Mouse (Mus musculus) stomach, embryonic 16.5 days (tissue): ENCODE measurements around the gene Nckap5l. TPM values are rescaled to one million over a fixed set of nuclear protein-coding genes. Genes with fewer than 3 reads are reported as not detected.

Source experiments
- ATAC-seq: fragments of 200-750 bp; cut with Nextera tagmentation; 2 replicates; pipeline ENCODE4 v1.8.0; 2017; ENCODE audit warnings: moderate number of reproducible peaks, moderate TSS enrichment; ENCODE audit not compliant: insufficient read depth, low FRiP score
- H3K27ac ChIP-seq: fragments of 300-500 bp; sonication (generic); 2 replicates; pipeline ENCODE4 v1.5.1; 2014; ENCODE audit warnings: low read length
- H3K27me3 ChIP-seq: fragments of 300-500 bp; sonication (generic); 2 replicates; pipeline ENCODE4 v1.6.1; 2014; ENCODE audit warnings: low read length, control low read depth, mixed read lengths; ENCODE audit not compliant: control insufficient read depth, insufficient read depth
- H3K36me3 ChIP-seq: fragments of 300-500 bp; sonication (generic); 2 replicates; pipeline ENCODE4 v1.6.1; 2014; ENCODE audit warnings: low read length; ENCODE audit not compliant: control insufficient read depth, insufficient read depth
- H3K4me1 ChIP-seq: fragments of 300-500 bp; sonication (generic); 2 replicates; pipeline ENCODE4 v1.6.1; 2014; ENCODE audit warnings: low read length, control low read depth, mixed read lengths; ENCODE audit not compliant: control insufficient read depth, insufficient read depth
- H3K4me2 ChIP-seq: fragments of 300-500 bp; sonication (generic); 2 replicates; pipeline ENCODE4 v1.6.1; 2014; ENCODE audit warnings: low read depth, low read length, mixed read lengths
- H3K4me3 ChIP-seq: fragments of 300-500 bp; sonication (generic); replicated peaks from 2 replicates; pipeline ENCODE4 v1.5.1; 2014; ENCODE audit warnings: mild to moderate bottlenecking, low read length
- H3K9ac ChIP-seq: fragments of 300-500 bp; sonication (generic); 2 replicates; pipeline ENCODE4 v1.6.1; 2014; ENCODE audit warnings: low read length
- H3K9me3 ChIP-seq: fragments of 300-500 bp; sonication (generic); replicated peaks from 2 replicates; pipeline ENCODE4 v1.6.1; 2016; ENCODE audit warnings: low read length, control low read depth; ENCODE audit not compliant: control insufficient read depth
- WGBS: fragments of 180-500 bp; shearing (Covaris S2); extraction: QIAGEN DNeasy Blood & Tissue Kit; methylation state at CpG from one replicate; pipeline ENCODE4 v1.1.7; 2014; 5-methylcytosine and 5-hydroxymethylcytosine counted together
- polyA plus RNA-seq: library from polyadenylated mRNA; unstranded; fragments of >200 nt; fragmentation: Nextera tagmentation; extraction: Ambion mirVana; gene quantifications from 2 replicates; pipeline ENCODE4 v1.2.1, GENCODE M21; 2015

The Nckap5l gene
- 3.7 and 4.6 TPM in 2 replicates for polyA plus RNA-seq

DNA sequence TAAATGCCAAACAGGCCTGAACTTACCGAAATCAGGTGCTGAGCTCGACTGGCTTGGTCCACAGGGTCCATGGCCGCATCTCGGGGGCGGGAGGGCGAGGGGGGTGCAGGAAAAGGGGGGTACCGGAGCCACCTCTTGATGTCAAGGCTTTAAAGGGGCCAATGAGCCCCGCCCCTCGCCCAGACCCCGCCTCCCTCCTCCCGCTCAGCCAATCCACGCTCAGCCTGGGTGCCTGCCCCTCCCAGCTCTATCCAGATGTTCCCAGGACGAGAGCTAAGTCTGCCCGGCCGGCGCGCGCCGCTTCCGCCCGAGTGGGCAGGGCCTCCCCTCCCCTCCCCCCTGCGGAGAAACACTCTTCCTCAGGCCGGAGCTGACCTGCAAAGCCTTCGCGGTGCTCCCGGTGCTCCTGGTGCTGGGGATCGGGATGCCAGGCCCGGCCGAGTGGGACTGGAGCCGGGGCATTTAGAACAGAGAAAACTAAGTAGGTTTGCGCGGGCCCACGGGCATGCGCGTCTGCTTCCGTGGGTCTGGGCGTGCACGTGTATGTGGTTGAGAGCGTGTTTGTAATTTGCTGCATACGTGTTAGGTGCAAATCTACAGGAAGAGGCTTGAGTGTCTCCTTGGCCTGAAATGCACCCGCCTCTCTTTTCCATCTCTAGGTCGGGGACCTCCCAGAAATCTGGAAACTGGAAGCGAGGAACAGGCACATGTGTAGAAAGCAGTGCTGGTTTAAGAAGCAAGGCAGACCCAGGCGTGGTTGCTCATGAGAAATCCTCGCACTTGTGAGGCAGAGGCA, at the start of gene Nckap5l:
Gene Nckap5l (minus strand): TSS at position 143 of the 796 bp plus-strand sequence.
- no peaks in the 10 kb centered on the region for H3K27me3 ChIP-seq
- peak within 1 kb of the TSS; percentile 90 for H3K4me2 ChIP-seq
- no peaks in the 10 kb centered on the region for H3K36me3 ChIP-seq
- H3K4me3 ChIP-seq = peak within 1 kb of the TSS; percentile 81
- peak; percentile 97 for ATAC-seq
- H3K27ac ChIP-seq = peak within 1 kb of the TSS; percentile 92
- WGBS = under 1% methylated on average over 45 of the region's 45 CpGs
- peaks cover 23% of the 10 kb centered on the region for H3K4me1 ChIP-seq
- no peaks in the 10 kb centered on the region for H3K9me3 ChIP-seq
- H3K9ac ChIP-seq = peak within 1 kb of the TSS; percentile 82

DNA sequence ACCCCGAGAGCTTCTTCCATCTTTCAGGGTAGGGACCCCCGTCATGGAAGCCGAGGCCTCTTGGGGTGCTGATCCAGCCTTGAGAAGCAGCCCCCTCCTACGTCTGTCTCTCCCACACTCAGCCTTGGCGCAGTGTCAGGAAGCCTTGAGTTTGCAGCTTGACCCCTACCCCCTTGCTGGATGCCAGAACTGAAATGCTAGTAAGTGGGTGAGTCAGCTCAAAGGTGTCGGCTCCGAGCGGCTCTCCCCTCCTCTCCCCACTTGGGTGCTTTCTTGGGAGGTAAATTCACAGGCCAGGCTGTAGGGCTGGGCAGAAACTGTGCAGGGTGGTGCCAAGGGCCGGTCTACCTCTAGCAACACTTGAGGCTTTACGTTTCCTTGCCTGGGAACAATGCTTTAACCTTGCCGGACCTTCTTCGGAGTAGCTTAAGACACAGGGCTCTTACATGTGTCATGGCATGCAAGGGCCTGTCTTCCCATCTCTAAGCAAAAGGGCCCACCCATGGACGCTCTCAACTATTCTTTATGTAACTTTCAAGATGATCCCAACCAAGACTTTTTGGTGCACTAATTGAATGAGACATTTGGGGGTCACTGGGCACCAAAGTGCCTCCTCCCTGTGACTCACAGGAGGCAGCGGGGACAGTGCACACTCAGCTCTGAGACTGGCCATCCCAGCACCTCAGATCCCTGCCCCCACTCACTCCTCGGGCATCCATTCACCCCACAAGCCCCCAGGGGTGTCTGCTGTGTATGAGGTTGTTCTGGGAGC, 48.0 kb upstream of the Nckap5l start:
- H3K4me3 ChIP-seq = no peak overlapping the region
- H3K9ac ChIP-seq = no peak overlapping the region
- peaks cover 30% of the 10 kb centered on the region for H3K4me1 ChIP-seq
- H3K9me3 ChIP-seq = no peaks in the 10 kb centered on the region
- no peak overlapping the region for H3K4me2 ChIP-seq
- no peak for ATAC-seq
- H3K27me3 ChIP-seq = no peaks in the 10 kb centered on the region
- no peaks in the 10 kb centered on the region for H3K36me3 ChIP-seq
- no peak overlapping the region for H3K27ac ChIP-seq
- 62% methylated on average over 15 of the region's 15 CpGs for WGBS

DNA sequence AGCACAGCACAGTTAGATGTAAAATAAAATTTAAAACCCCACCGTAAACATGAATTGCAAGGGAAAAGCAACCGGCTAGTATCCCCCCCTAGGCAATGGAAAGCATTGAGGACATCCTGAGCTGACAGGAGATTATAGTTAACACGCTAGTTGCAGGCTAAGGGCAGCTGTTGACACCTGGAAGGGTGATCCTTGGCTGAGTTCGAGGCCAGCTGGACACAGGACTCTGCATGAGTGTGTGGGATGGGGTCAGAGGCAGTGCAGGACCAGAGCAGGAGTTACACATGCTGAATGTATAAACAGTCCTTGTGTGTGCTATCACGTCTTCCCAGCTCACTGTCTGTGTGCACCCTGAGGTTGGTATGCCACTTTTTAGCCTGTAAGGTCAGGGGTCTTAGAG, 45.7 kb upstream of the Nckap5l start:
- 60% methylated on average over 5 of the region's 5 CpGs for WGBS
- Histone ChIP-seq H3K9me3 (no peaks in the 10 kb centered on the region), H3K4me3 (no peak overlapping the region), H3K36me3 (no peaks in the 10 kb centered on the region), H3K27ac (no peak overlapping the region), H3K27me3 (no peaks in the 10 kb centered on the region), H3K4me1 (peaks cover 30% of the 10 kb centered on the region), H3K9ac (no peak overlapping the region), H3K4me2 (no peak overlapping the region)
- ATAC-seq = no peak

DNA sequence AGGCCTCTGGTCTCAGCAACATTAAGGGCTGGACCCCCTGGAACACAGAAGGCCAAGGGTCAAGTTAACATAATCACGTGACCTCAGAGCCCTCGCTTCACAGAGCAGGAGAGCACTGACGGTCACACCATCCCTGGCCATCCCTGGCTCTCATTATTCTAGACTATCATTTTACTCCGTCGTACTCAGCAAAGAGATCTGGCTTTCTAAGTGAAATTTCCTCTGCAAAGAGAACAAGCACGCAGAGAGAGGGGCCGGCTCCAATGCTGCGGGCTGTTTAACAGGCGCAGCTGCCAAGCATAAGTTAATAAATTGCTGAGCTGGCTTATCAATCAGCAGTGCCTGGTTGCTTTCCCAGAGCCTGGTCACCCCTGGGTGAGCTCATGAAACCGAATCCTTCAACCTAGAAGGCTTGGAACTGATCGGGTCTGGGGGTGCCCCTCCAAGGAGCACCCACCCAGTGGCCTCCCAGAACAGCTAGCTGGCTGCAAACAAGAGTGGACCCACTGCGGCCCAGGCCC, 44.8 kb upstream of the Nckap5l start:
- 26% methylated on average over 12 of the region's 12 CpGs for WGBS
- peak overlapping the region; percentile 58; the same call in 1 of the 2 replicates for H3K27ac ChIP-seq
- H3K27me3 ChIP-seq = no peaks in the 10 kb centered on the region
- H3K36me3 ChIP-seq = no peaks in the 10 kb centered on the region
- H3K4me1 ChIP-seq = peaks cover 36% of the 10 kb centered on the region
- H3K9me3 ChIP-seq = no peaks in the 10 kb centered on the region
- no peak overlapping the region for H3K4me2 ChIP-seq
- ATAC-seq = peak; percentile 22; the same call in 1 of the 2 replicates
- H3K9ac ChIP-seq = 0 out of 2 replicates have a peak overlapping the region, but pooled peaks have one; percentile 11
- H3K4me3 ChIP-seq = no peak overlapping the region

DNA sequence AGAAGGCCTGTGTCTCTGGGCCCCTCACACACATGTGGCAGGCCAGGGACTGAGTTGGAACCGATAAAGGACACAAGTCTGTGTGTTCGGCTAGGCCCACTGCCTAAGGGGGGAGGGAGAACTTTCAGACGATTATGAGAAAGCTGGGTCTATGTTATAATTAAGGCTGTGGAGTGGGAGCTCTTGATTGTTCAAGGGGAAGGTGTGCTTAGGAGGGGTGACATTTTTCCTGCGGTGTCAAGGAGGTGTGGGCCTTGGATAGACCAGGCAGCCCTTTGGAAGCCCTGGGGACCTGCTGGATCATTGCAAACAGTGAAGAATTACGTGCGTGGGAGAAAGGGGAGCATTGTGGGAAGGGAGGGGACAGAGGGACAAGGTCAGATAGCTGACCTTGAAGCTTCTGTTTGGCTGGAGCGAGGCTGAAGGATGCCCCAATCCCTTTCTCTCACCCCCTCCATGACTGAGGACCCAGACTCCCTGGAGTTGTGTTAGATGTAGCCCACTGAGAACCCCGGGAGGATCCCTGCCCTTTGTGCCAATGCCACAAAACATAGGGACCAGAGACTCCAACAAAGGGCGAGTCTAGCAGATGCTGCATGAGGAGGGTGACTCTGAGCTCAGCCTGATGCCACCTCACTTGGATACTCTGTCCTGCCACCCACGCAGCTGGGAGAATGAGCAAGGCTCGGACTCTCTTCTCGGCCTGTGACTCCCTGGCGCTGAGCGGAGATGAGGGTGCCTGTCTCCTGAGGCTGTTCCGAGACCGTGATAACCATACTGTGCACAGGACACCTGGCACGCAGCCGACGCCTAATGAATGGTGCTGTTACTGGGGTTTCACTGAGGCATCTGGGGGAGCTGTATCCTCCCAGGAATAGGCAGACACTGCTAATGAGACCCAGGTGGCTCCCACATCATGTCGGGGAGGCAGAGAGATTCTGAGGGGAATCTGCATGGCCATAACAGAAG, 44.0 kb upstream of the Nckap5l start:
- H3K9ac ChIP-seq = no peak overlapping the region
- no peaks in the 10 kb centered on the region for H3K9me3 ChIP-seq
- H3K27me3 ChIP-seq = no peaks in the 10 kb centered on the region
- WGBS = 73% methylated on average over 20 of the region's 20 CpGs
- peak overlapping the region; percentile 58; the same call in 1 of the 2 replicates for H3K27ac ChIP-seq
- no peaks in the 10 kb centered on the region for H3K36me3 ChIP-seq
- H3K4me2 ChIP-seq = no peak overlapping the region
- peaks cover 37% of the 10 kb centered on the region for H3K4me1 ChIP-seq
- ATAC-seq = no peak
- H3K4me3 ChIP-seq = no peak overlapping the region

DNA sequence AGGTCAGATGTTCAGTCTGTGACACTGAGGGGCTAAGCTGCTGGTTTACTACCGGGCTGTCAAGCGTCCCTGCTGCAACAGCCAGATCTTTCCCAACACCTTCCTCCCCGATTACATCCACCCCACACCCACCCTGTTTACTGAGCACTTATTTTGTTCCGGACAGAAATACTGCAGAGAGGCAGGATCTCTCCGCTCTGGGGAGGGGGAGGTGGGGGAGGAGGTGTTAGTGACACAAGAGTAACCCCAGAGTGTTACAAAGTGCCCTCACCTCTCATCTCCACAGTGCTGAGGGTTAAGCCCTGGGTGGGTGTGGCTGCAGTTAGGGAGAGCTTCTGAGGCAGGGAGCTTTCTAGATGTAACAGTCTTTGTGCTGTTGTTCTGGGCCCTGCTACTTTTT, 42.8 kb upstream of the Nckap5l start:
- H3K27me3 ChIP-seq = no peaks in the 10 kb centered on the region
- ATAC-seq = no peak
- WGBS = 35% methylated on average over 5 of the region's 5 CpGs
- no peaks in the 10 kb centered on the region for H3K36me3 ChIP-seq
- no peak overlapping the region for H3K4me3 ChIP-seq
- H3K9me3 ChIP-seq = no peaks in the 10 kb centered on the region
- H3K4me1 ChIP-seq = peaks cover 34% of the 10 kb centered on the region
- H3K4me2 ChIP-seq = no peak overlapping the region
- H3K27ac ChIP-seq = no peak overlapping the region
- no peak overlapping the region for H3K9ac ChIP-seq

DNA sequence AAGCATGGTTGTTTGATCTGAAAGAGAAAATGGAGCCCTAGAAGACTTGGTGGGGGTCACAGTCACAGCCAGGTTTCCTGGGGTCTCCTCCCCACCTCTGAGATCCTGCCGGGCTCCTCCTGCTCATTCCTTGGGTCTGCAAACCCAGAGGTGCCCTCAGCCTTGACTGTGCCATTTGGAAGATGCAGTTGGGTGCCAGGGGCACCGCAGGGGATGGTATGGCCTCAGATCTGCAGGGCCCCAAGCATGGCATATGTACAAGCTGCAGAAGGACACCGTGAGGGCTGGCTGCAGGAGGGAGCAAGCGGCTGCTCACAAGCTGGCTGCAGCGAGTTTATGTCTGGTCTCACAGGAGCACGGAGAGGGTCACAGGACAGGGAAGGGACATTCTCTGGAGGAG, 42.2 kb upstream of the Nckap5l start:
- peaks cover 28% of the 10 kb centered on the region for H3K4me1 ChIP-seq
- no peak overlapping the region for H3K27ac ChIP-seq
- no peak for ATAC-seq

DNA sequence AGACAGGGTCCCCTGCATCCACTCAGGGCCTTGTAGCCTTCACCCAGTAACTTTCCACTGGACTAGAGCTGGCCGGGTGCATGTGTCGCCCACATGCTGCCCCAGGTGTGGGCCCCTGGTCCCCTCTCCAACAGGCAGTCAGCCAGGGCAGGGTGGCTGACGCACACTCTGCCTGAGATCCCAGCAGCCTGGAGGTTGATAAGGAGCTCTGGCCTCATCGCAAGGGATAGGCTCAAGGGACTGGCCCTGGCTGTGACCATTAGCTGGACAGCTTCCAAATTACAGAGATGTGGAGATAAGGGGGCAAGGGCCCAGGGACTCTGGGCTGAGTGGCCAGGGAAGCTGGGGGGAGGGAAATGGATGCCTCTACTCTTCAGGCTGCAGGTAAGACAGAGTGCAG, 41.2 kb upstream of the Nckap5l start:
- Histone ChIP-seq H3K4me1 (peaks cover 21% of the 10 kb centered on the region), H3K36me3 (no peaks in the 10 kb centered on the region), H3K27me3 (no peaks in the 10 kb centered on the region), H3K9ac (no peak overlapping the region), H3K9me3 (no peaks in the 10 kb centered on the region), H3K27ac (no peak overlapping the region; the same call in 1 of the 2 replicates), H3K4me2 (no peak overlapping the region), H3K4me3 (no peak overlapping the region)
- 50% methylated on average over 4 of the region's 4 CpGs for WGBS
- ATAC-seq = peak; percentile 61

More for the DNA sequence above, 42.2 kb upstream of the Nckap5l start:
- Histone ChIP-seq H3K4me2 (no peak overlapping the region), H3K9ac (no peak overlapping the region), H3K36me3 (no peaks in the 10 kb centered on the region), H3K9me3 (no peaks in the 10 kb centered on the region), H3K27me3 (no peaks in the 10 kb centered on the region), H3K4me3 (no peak overlapping the region)
- WGBS = 43% methylated on average over 6 of the region's 6 CpGs
